Comparison of ENCODE assay signal across 25 mouse cellular contexts in genomic region chr5:119601390-119601789, GRCm38 (mm10).
"Had no signal": no experiment of that assay in that cellular context is flagged by ENCODE, and none has a peak within 500 bp of the region (broad histone marks: within the 10 kb centered on the region; RNA-seq: fewer than 3 reads in every experiment).

No protein-coding gene starts in this region.

- H3K9me3 ChIP-seq: heart, embryonic 13.5 days; hindbrain, embryonic 13.5 days; hindbrain, embryonic 15.5 days; kidney, embryonic 15.5 days; limb, embryonic 15.5 days had no signal

- H3K27me3 ChIP-seq: hindbrain, embryonic 13.5 days; hindbrain, embryonic 15.5 days; kidney, embryonic 15.5 days; limb, embryonic 15.5 days had no signal

- H3K4me1 ChIP-seq: heart, embryonic 13.5 days; heart, embryonic 15.5 days had no signal

- DNase-seq: gastrocnemius, adult 2 months; gastrocnemius, postnatal 10 days; gastrocnemius, postnatal 25 days; heart, adult 2 months; heart, postnatal 14 days; heart, postnatal 36 days; kidney, adult 11 months; kidney, adult 2 months; kidney, adult 9 months; kidney, postnatal 14 days; kidney, postnatal 36 days; layer of hippocampus, adult 9-11 months; layer of hippocampus, postnatal 36 days; left cerebral cortex, postnatal 4 days had no signal

- H3K36me3 ChIP-seq: heart, embryonic 13.5 days; heart, embryonic 15.5 days; hindbrain, embryonic 13.5 days; hindbrain, embryonic 15.5 days; kidney, embryonic 15.5 days; limb, embryonic 13.5 days; limb, embryonic 15.5 days had no signal

- H3K4me3 ChIP-seq: gastrocnemius, adult 2 months; heart, adult 2 months; heart, embryonic 13.5 days; heart, embryonic 15.5 days; hindbrain, embryonic 13.5 days; hindbrain, embryonic 15.5 days; kidney, embryonic 15.5 days; limb, embryonic 13.5 days; limb, embryonic 15.5 days had no signal

- H3K27ac ChIP-seq: gastrocnemius, adult 2 months; heart, adult 2 months; heart, embryonic 13.5 days; heart, embryonic 15.5 days; hindbrain, embryonic 13.5 days; hindbrain, embryonic 15.5 days; hindbrain, postnatal 0 days; kidney, embryonic 15.5 days; kidney, postnatal 0 days; limb, embryonic 13.5 days; limb, embryonic 15.5 days had no signal

- H3K9ac ChIP-seq: heart, embryonic 13.5 days; heart, embryonic 15.5 days; hindbrain, embryonic 13.5 days; hindbrain, embryonic 15.5 days; kidney, embryonic 15.5 days; limb, embryonic 13.5 days; limb, embryonic 15.5 days had no signal

- H3K4me2 ChIP-seq: heart, embryonic 11.5 days; heart, embryonic 13.5 days; heart, embryonic 15.5 days; hindbrain, embryonic 13.5 days; hindbrain, embryonic 15.5 days; kidney, embryonic 15.5 days; limb, embryonic 13.5 days; limb, embryonic 15.5 days had no signal

- ATAC-seq: hindbrain, postnatal 0 days; intestine, embryonic 16.5 days had no signal
